Mouse (Mus musculus): ENCODE measurements around the gene Ifitm2. TPM values are rescaled to one million over a fixed set of nuclear protein-coding genes. Genes with fewer than 3 reads are reported as not detected.

The Ifitm2 gene
- polyA plus RNA-seq, 1 experiment from 2014 or later: 1,251 TPM

GRCm38 (mm10) chr7:140938896-140939295, 16.9 kb downstream of the Ifitm2 start:
- Histone ChIP-seq H3K9me3 (no peaks in the 10 kb centered on the region), H3K4me2 (replicated peaks) (no peak overlapping the region), H3K4me3 (replicated peaks) (no peak overlapping the region), H3K36me3 (no peaks in the 10 kb centered on the region), H3K27me3 (replicated peaks) (no peaks in the 10 kb centered on the region), H3K4me1 (replicated peaks) (peaks cover 33% of the 10 kb centered on the region), H3K9ac (no peak overlapping the region), H3K27ac (peak overlapping the region; percentile 42; the same call in 1 of the 2 replicates)
- WGBS: 43% methylated on average over 2 of the region's 2 CpGs
- no peak for ATAC-seq

- H3K4me3 ChIP-seq (replicated peaks): no peak overlapping the region
- H3K9me3 ChIP-seq: no peaks in the 10 kb centered on the region
- no peaks in the 10 kb centered on the region for H3K36me3 ChIP-seq
- peaks cover 30% of the 10 kb centered on the region for H3K4me1 ChIP-seq (replicated peaks)
- H3K4me2 ChIP-seq (replicated peaks): no peak overlapping the region
- H3K9ac ChIP-seq: no peak overlapping the region
- WGBS: 46% methylated on average over 3 of the region's 3 CpGs
- no peaks in the 10 kb centered on the region for H3K27me3 ChIP-seq (replicated peaks)
- no peak for ATAC-seq
- H3K27ac ChIP-seq: no peak overlapping the region
Measured at GRCm38 (mm10) chr7:140938436-140938835, 17.4 kb downstream of the Ifitm2 start.

- H3K4me2 ChIP-seq (replicated peaks): no peak overlapping the region
- H3K27me3 ChIP-seq (replicated peaks): peaks cover 23% of the 10 kb centered on the region
- H3K27ac ChIP-seq: no peak overlapping the region
- peaks cover 11% of the 10 kb centered on the region for H3K4me1 ChIP-seq (replicated peaks)
- no peak overlapping the region for H3K4me3 ChIP-seq (replicated peaks)
- peaks cover 13% of the 10 kb centered on the region for H3K36me3 ChIP-seq
- H3K9me3 ChIP-seq: no peaks in the 10 kb centered on the region; the same call in 1 of the 2 replicates
- H3K9ac ChIP-seq: no peak overlapping the region
- 86% methylated on average over 6 of the region's 6 CpGs for WGBS
- no peak for ATAC-seq
Measured at GRCm38 (mm10) chr7:140927181-140927580, 28.6 kb downstream of the Ifitm2 start.

GRCm38 (mm10) chr7:140923070-140923775, 32.6 kb downstream of the Ifitm2 start:
- no peak for ATAC-seq
- H3K4me3 ChIP-seq (replicated peaks): peak overlapping the region; percentile 39
- H3K27ac ChIP-seq: peak overlapping the region; percentile 4
- H3K36me3 ChIP-seq: peaks cover 5% of the 10 kb centered on the region; the same call in 1 of the 2 replicates
- peaks cover 40% of the 10 kb centered on the region for H3K27me3 ChIP-seq (replicated peaks)
- peak overlapping the region; percentile 86 for H3K4me2 ChIP-seq (replicated peaks)
- H3K9me3 ChIP-seq: no peaks in the 10 kb centered on the region
- peak overlapping the region; percentile 35 for H3K9ac ChIP-seq
- peaks cover 14% of the 10 kb centered on the region for H3K4me1 ChIP-seq (replicated peaks)
- 22% methylated on average over 30 of the region's 30 CpGs for WGBS

GRCm38 (mm10) chr7:140922398-140923069, 33.3 kb downstream of the Ifitm2 start:
- Histone ChIP-seq H3K27me3 (replicated peaks) (peaks cover 40% of the 10 kb centered on the region), H3K4me2 (replicated peaks) (peak overlapping the region; percentile 86), H3K4me3 (replicated peaks) (peak overlapping the region; percentile 39), H3K9ac (peak overlapping the region; percentile 35), H3K9me3 (no peaks in the 10 kb centered on the region), H3K4me1 (replicated peaks) (peaks cover 14% of the 10 kb centered on the region), H3K27ac (peak overlapping the region; percentile 4), H3K36me3 (peaks cover under 1% of the 10 kb centered on the region; the same call in 1 of the 2 replicates)
- under 1% methylated on average over 49 of the region's 49 CpGs for WGBS
- peak; percentile 39 for ATAC-seq

- WGBS: 34% methylated on average over 22 of the region's 22 CpGs
- no peak for ATAC-seq
- peak overlapping the region; percentile 86 for H3K4me2 ChIP-seq (replicated peaks)
- no peaks in the 10 kb centered on the region for H3K36me3 ChIP-seq
- no peaks in the 10 kb centered on the region for H3K9me3 ChIP-seq
- peak overlapping the region; percentile 39 for H3K4me3 ChIP-seq (replicated peaks)
- peak overlapping the region; percentile 49; the same call in 1 of the 2 replicates for H3K27ac ChIP-seq
- H3K4me1 ChIP-seq (replicated peaks): peaks cover 14% of the 10 kb centered on the region
- H3K27me3 ChIP-seq (replicated peaks): peaks cover 40% of the 10 kb centered on the region
- H3K9ac ChIP-seq: peak overlapping the region; percentile 35
Measured at GRCm38 (mm10) chr7:140921225-140921975, 34.4 kb downstream of the Ifitm2 start.

GRCm38 (mm10) chr7:140920418-140921029, 35.3 kb downstream of the Ifitm2 start, which contains the start of gene Nlrp6:
Gene Nlrp6 (plus strand): TSS chr7:140920902.
- Histone ChIP-seq H3K9me3 (no peaks in the 10 kb centered on the region), H3K4me1 (replicated peaks) (peaks cover 14% of the 10 kb centered on the region), H3K4me2 (replicated peaks) (peak within 1 kb of the TSS; percentile 86), H3K27ac (peak within 1 kb of the TSS; percentile 69), H3K27me3 (replicated peaks) (peaks cover 40% of the 10 kb centered on the region), H3K9ac (peak within 1 kb of the TSS; percentile 35), H3K36me3 (no peaks in the 10 kb centered on the region), H3K4me3 (replicated peaks) (peak within 1 kb of the TSS; percentile 39)
- WGBS: 59% methylated on average over 8 of the region's 8 CpGs
- peak; percentile 79 for ATAC-seq

- Histone ChIP-seq H3K27ac (peak overlapping the region; percentile 69), H3K36me3 (no peaks in the 10 kb centered on the region), H3K4me3 (replicated peaks) (no peak overlapping the region), H3K4me2 (replicated peaks) (peak overlapping the region; percentile 12; the same call in 1 of the 2 replicates), H3K4me1 (replicated peaks) (peaks cover 14% of the 10 kb centered on the region), H3K9me3 (no peaks in the 10 kb centered on the region), H3K9ac (no peak overlapping the region), H3K27me3 (replicated peaks) (peaks cover 40% of the 10 kb centered on the region)
- peak; percentile 50 for ATAC-seq
- WGBS: 43% methylated on average over 4 of the region's 4 CpGs
Measured at GRCm38 (mm10) chr7:140919911-140920310, 35.9 kb downstream of the Ifitm2 start.

GRCm38 (mm10) chr7:140914031-140914690, 41.6 kb downstream of the Ifitm2 start:
- Histone ChIP-seq H3K4me1 (replicated peaks) (0 out of 2 replicates have a peak, but pooled peaks cover 2% of the 10 kb centered on the region), H3K4me2 (replicated peaks) (no peak overlapping the region), H3K9ac (no peak overlapping the region), H3K27me3 (replicated peaks) (no peaks in the 10 kb centered on the region), H3K4me3 (replicated peaks) (no peak overlapping the region), H3K9me3 (no peaks in the 10 kb centered on the region), H3K27ac (peak overlapping the region; percentile 77), H3K36me3 (no peaks in the 10 kb centered on the region)
- ATAC-seq: peak; percentile 24
- WGBS: 81% methylated on average over 8 of the region's 8 CpGs

- Histone ChIP-seq H3K4me3 (replicated peaks) (no peak overlapping the region), H3K4me2 (replicated peaks) (peak overlapping the region; percentile 26; the same call in 1 of the 2 replicates), H3K36me3 (no peaks in the 10 kb centered on the region), H3K4me1 (replicated peaks) (0 out of 2 replicates have a peak, but pooled peaks cover 7% of the 10 kb centered on the region), H3K9ac (no peak overlapping the region), H3K9me3 (no peaks in the 10 kb centered on the region), H3K27me3 (replicated peaks) (no peaks in the 10 kb centered on the region), H3K27ac (peak overlapping the region; percentile 77)
- 46% methylated on average over 5 of the region's 5 CpGs for WGBS
- peak; percentile 91 for ATAC-seq
Measured at GRCm38 (mm10) chr7:140912846-140913482, 42.8 kb downstream of the Ifitm2 start.

- Histone ChIP-seq H3K27ac (peak overlapping the region; percentile 77), H3K4me2 (replicated peaks) (0 out of 2 replicates have a peak overlapping the region, but pooled peaks have one; percentile 26), H3K4me3 (replicated peaks) (no peak overlapping the region), H3K4me1 (replicated peaks) (0 out of 2 replicates have a peak, but pooled peaks cover 7% of the 10 kb centered on the region), H3K36me3 (no peaks in the 10 kb centered on the region), H3K9ac (no peak overlapping the region), H3K27me3 (replicated peaks) (no peaks in the 10 kb centered on the region), H3K9me3 (no peaks in the 10 kb centered on the region)
- 59% methylated on average over 3 of the region's 3 CpGs for WGBS
- no peak for ATAC-seq
Measured at GRCm38 (mm10) chr7:140912293-140912692, 43.5 kb downstream of the Ifitm2 start.

All from intestine, embryonic 15.5 days (tissue).